Mouse (Mus musculus) 416B (cell line): ENCODE results near the gene Itsn1.

Experiments used
- DNase-seq: peaks from one replicate; pipeline ENCODE4 v3.0.0; 2011; ENCODE audit warnings: low read depth

Gene Itsn1

GRCm38 (mm10) chr16:91813543-91813942 is 84.5 kb downstream of the Itsn1 start:
- no peak for DNase-seq

GRCm38 (mm10) chr16:91815067-91815466 is 86.0 kb downstream of the Itsn1 start:
- no peak for DNase-seq

- no peak for DNase-seq
Measured at GRCm38 (mm10) chr16:91820299-91820698, 91.2 kb downstream of the Itsn1 start.

- no peak for DNase-seq
Measured at GRCm38 (mm10) chr16:91822325-91822724, 93.2 kb downstream of the Itsn1 start.

- peak; percentile 15 for DNase-seq
Measured at GRCm38 (mm10) chr16:91822759-91823158, 93.7 kb downstream of the Itsn1 start.

- DNase-seq, result peak; percentile 99
Measured at GRCm38 (mm10) chr16:91825774-91826325, 96.8 kb downstream of the Itsn1 start.

- no peak for DNase-seq
Measured at GRCm38 (mm10) chr16:91826893-91827292, 97.8 kb downstream of the Itsn1 start.

- no peak for DNase-seq
Measured at GRCm38 (mm10) chr16:91827456-91827855, 98.4 kb downstream of the Itsn1 start.

GRCm38 (mm10) chr16:91828160-91828559 is 99.1 kb downstream of the Itsn1 start:
- DNase-seq, result no peak

GRCm38 (mm10) chr16:91828603-91829002 is 99.5 kb downstream of the Itsn1 start:
- peak; percentile 53 for DNase-seq

- DNase-seq, result no peak
Measured at GRCm38 (mm10) chr16:91829121-91829520, 100.0 kb downstream of the Itsn1 start.

GRCm38 (mm10) chr16:91830260-91830659 is 101.2 kb downstream of the Itsn1 start:
- DNase-seq, result no peak

GRCm38 (mm10) chr16:91833121-91833520 is 104.0 kb downstream of the Itsn1 start:
- DNase-seq, result no peak

GRCm38 (mm10) chr16:91833558-91833957 is 104.5 kb downstream of the Itsn1 start:
- DNase-seq, result no peak

GRCm38 (mm10) chr16:91833981-91834380 is 104.9 kb downstream of the Itsn1 start:
- DNase-seq, result no peak

- no peak for DNase-seq
Measured at GRCm38 (mm10) chr16:91835790-91836189, 106.7 kb downstream of the Itsn1 start.

- no peak for DNase-seq
Measured at GRCm38 (mm10) chr16:91836592-91837557, 107.8 kb downstream of the Itsn1 start.

- DNase-seq, result no peak
Measured at GRCm38 (mm10) chr16:91837558-91838041, 108.5 kb downstream of the Itsn1 start.

GRCm38 (mm10) chr16:91838771-91839170 is 109.7 kb downstream of the Itsn1 start:
- DNase-seq, result no peak

- no peak for DNase-seq
Measured at GRCm38 (mm10) chr16:91839462-91839861, 110.4 kb downstream of the Itsn1 start.

- DNase-seq, result no peak
Measured at GRCm38 (mm10) chr16:91841026-91841630, 112.0 kb downstream of the Itsn1 start.

GRCm38 (mm10) chr16:91846089-91846741 is 117.1 kb downstream of the Itsn1 start:
- DNase-seq, result no peak
